Mouse (Mus musculus) urinary bladder, postnatal 10 days (tissue): Measurements from ENCODE around the gene Mvb12b.

Experiments
- DNase-seq: peaks from one replicate; pipeline ENCODE4 v3.0.0; 2022; ENCODE audit warnings: low spot score

The Mvb12b gene

DNA sequence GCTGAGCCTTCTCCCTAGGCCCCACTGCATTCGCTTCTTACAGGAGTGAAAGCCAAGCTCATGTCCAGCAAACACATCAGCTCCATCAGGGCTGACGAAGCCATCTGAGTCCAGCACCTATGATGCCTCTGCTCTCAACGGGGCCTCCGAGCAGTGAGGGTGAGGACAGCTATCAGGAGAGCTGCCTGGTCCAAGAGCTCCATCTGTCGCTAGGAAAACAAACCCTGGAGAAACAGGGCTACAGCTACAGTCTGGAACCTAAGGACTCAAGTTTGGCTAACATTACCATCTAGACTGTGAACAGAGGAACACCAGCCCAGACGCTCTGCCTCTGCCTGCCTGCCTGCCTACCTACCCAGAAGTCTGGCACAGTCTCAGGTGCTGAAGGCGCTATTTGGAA, 104.3 kb downstream of the Mvb12b start:
- DNase-seq = no peak

DNA sequence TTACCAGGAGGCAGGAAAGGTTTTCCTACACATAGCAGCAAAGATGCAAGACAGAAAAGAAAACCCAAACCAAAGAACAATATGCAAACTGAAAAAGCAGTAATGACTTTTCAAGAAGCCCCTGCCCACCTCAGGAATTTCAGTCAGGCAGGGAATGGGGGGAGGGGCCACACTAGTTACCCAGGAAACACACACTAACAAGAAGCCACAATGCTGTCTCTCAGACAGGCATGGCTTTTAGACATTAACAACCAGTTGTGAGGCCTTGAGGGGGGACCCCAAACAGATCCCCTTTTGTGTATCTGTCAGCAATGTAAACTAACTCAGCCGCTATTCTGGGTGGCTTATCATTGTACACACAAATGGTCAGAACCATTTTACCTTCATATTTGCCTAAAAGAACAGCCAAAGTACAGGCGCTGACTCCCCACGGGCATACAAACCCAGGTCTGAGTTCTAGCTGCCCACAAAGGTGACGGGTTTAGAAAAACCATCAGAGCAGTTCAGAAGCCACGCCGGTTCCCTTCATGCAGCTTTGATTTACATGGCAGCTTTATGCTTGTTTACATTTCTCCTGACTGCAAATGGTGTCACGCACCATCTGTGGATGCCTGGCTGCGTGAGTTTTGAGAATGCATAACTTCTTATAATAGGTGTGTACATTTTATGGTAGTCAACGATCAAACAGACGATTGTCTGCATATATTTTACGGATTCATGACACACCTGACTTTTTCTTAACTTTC, 105.9 kb downstream of the Mvb12b start:
- no peak for DNase-seq

DNA sequence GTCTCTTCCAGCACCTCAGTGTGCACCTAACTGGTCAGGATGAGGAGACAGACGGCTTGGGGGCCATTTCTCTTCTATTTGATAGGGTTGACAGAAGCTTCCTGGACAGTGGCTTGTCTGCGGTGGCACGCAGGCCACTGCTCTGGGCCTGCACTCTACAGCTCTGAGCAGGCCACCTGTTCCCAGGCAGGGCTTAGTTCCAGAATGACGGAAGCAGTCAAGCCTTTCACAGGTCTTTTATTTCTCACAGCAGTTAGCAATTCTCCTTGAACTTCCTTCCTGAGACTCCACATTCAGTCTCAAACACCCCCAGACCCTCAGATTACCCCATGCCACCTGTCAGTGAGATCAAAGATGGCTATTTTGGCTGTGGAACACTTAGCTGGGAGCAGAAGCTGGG, 109.3 kb downstream of the Mvb12b start:
- DNase-seq = no peak

DNA sequence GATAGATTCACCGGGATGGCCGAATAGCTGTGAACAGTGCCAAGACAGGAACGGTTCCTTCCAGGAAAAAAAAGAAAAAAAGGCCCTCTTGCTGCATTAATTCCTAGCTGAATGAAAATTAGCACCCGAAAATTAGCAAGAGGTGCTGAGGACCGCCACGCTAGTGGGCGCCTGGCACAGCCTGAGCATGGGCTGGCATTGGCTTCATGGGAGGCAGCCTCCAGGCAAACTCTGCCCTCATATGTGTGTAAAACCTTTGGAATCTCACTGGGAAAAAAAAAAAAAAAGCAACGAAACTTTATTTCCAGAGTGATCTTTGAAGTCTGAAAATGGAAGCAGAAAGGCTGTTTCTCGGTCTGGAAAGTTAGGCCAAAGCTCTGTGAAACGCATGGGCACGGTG, 110.7 kb downstream of the Mvb12b start:
- no peak for DNase-seq

DNA sequence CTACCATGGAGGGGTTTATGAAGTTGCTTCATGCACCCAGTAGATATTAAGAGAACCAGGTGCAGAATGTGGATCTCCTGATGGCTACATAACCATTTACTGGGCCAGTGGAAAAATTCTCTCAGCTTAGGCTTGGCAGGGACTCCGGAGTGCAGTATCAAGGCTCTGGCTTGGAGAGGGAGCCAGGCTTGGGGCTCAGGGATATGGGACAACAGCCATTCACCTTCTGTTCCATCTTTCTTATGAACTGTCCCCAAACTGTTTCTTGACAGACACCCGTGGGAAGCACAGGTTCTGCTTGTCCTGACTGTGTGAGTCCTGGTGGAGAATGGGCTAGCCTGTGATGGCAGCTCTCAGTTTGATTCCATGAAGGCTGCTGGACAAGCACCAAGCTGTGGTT, 112.9 kb downstream of the Mvb12b start:
- DNase-seq = no peak

DNA sequence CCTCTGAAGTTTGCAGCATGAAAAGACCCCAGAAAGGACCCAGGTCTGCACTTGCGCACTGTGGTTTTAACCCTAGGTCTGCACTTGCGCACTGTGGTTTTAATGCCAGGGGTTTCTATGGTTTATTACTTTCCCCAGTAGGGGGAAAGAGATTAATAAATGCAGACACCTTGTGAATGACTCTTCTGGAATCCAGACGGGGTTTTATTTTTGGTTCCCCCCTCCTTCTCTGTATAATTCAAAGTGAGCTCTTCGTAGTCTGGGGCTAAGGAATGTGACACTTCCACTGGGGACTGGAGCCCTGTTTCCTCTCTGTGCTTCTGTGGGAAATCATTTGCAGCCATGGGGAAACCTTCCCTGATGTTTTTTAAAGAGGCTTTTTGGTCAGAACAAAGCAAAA, 113.6 kb downstream of the Mvb12b start:
- DNase-seq = no peak

DNA sequence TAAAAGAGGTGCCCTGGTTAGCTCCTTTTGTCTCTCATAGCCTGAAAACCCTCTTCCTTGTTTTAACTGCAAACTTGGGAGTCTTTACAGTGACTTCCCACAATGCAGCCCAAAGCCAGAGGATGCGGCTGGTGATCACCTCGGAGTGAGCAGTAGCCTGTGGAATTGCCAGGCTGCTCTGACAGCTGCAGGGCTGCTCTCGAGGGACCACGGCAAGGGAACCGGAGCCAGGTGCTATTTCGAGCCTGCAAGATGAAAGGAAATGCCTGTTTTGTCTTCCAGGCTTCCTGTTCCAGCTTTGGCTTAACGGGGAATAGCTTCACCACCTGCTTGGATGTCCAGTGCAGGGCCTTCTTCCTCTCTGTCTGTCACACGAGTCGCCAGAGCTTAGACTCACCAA, 115.3 kb downstream of the Mvb12b start:
- no peak for DNase-seq

DNA sequence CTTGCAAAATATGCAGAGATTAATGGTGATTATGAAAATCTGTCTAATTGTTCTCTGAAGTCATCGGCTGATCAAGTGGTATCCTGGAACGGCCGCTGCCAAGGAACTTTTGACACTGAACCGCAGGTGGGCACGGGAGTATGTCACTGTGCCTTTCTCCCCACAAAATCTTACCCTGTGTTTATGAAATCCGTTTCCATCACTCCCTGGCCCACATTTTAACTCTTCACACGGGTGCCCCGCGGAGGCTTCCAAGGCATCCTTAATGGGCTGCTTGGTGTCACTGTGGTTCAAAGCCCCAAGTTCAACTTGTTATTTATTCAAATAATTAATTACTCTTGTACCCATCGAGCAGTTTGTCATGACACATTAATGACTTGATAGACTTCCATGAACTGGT, 116.4 kb downstream of the Mvb12b start:
- DNase-seq = no peak

DNA sequence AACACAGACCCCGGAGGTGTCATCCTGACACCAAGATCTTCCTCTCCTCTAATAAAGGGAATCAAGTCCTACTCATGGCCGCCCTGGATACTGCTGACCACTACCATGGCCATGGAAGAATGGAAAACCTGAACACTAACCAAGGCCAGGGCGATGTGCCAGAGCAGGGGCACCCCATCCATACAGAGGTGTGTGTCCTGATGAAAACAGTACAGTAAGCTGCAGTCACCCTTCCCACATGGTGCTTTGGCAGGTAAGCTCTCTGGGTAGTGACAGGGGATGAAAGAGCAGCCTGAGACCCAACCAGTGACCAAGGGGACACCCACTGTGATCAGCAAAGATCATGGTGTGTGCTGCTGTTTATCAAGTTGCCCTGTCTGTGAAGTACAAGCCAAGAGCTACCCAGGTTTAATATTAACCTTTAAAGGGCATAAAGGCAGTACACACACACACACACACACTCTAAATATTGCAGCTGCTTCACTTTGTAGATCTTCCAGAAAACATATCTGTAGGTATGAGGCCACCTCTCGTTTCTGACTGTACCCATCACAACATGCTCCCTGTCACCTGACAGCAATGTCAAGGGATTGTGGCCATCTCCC, 117.1 kb downstream of the Mvb12b start:
- no peak for DNase-seq

DNA sequence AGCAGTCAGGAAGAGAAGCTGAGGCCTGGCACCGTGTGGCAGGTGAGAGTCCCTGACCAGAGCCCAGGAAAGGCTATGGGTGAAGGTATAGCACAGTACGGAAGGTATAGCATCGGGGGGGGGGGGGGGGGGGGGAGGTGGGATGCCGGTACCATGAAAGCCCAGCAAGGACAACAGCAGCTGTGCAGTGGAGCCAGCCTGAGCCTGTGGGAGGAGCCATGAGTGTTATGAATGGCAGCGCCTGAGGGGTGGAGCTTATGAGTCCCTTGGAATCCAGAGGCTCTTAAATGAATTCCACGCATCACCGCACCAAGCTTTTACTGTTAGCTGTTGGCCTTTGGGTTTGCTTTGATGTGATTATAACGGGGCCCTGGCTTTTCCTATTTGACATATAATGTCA, 123.3 kb downstream of the Mvb12b start:
- DNase-seq = no peak

DNA sequence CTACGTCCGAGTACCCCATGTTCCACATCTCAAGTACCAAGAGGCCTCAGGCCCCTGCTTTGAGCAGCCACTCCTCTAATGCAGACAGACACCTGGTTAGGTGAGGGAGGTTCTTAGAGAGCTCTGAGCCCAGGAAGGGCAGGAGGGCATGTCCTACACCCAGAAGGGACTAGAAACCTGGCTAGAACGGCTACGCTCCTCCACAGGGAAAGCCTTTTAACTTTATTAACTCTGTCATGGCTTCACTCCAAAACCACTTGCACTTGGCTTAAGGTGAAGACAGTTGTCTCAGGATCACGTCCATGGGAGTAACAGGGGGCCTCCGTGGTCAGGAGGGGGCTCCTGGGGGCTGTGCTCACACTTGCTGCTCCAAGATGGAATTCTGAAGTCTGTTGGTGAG, 125.5 kb downstream of the Mvb12b start:
- DNase-seq = no peak

DNA sequence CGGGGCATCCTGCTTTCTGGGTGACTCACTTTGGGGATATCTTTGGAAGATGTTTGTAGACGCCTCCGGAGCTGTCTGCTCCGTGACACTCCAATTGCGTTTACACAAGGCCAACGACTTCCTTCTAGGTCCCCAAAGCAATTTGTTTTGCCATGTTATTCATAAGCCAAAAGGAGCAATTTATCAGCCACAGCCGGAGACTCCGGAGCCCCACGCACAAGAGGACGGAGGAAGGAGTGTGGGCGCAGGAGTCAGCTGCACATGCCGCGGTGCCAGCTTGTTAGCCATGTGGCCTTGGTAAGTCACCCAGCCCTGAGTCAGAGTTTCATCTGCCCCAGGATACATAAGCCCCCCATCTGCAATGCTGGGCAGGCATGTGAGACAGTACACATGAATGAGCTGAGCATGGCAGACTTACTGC, 127.2 kb downstream of the Mvb12b start:
- no peak for DNase-seq

DNA sequence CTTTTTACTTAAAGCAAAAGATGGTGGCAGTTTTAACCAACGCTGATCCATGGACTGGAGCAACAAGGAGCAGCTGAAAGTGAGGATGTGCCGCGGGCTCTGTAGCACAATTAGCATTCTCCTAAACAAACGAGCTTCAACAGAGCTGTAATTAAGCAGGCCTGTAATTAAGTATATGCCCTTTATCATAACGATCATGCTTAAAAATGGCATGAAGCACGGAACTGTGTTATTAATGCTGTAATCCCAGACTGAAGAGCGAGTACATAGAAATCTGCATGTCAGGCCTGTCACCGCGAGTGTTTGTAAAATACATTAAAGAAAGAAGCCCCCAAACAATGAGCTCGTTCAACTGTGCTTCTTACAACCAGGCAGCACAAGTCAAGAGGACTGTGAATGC, 128.3 kb downstream of the Mvb12b start:
- no peak for DNase-seq

DNA sequence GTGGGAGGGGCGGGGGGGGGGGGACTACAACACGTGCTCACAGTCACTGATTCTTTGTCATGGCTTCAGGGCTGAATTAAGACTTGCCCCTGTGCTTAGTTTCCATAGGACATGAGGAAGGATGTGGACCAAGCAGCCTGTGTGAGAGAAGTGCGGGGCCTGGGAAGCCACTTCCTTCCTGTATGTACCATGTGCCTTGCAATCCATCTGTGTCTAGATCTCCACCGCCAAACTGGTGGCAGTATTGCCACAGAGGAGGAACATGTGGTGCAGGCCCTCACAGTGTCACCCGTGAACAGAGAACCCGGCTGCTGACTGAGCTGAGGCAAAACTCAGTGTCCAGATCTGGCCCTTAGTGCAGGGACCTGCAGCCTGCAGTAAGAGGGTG, 132.1 kb downstream of the Mvb12b start:
- no peak for DNase-seq

DNA sequence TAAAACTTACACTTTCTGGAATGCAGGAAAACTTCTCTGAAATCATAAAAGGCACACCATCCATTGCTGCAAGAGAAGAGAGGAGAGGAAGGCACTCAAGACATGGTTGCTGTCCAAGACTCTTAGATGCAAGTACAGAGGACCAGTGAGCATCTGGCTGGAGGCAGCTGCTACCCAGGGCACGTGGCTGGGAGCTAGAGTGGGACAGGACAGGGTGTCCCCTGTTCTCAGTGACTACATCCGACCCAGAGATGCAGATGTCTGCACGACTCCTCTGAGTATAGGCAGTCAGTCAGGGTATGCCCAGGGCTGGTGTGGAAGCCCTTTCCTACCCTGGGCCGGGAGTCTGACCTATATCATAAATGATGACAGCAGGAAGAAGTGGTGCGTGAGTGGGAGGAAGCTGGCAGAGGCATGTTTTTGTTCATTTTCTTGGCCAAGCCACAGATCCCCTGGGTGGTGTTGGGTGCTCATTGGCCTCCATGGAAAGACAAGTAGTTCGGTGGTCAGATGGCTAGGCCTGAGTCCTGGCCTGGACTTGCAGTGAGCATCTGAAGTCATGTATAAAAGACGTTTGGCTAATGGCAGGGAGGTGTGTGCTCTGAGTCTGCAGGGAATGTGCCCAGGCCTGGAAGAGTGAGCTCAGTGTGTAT, 132.6 kb downstream of the Mvb12b start:
- DNase-seq = no peak

DNA sequence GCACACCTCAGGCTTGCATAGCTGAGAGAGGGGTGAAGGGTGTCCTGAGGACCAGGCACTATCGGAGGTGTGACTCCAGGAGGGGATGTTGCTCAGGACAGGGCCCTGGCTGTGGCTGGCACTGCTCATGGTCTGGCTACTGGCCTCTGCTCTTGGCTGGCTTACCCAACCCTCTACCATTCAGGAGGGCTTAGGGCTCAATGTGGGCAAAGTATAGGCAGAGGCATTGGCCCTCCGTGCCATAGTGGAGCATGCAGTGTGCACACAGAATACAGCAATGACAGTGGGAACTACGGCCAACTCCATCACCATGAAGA, 133.5 kb downstream of the Mvb12b start:
- DNase-seq = no peak

DNA sequence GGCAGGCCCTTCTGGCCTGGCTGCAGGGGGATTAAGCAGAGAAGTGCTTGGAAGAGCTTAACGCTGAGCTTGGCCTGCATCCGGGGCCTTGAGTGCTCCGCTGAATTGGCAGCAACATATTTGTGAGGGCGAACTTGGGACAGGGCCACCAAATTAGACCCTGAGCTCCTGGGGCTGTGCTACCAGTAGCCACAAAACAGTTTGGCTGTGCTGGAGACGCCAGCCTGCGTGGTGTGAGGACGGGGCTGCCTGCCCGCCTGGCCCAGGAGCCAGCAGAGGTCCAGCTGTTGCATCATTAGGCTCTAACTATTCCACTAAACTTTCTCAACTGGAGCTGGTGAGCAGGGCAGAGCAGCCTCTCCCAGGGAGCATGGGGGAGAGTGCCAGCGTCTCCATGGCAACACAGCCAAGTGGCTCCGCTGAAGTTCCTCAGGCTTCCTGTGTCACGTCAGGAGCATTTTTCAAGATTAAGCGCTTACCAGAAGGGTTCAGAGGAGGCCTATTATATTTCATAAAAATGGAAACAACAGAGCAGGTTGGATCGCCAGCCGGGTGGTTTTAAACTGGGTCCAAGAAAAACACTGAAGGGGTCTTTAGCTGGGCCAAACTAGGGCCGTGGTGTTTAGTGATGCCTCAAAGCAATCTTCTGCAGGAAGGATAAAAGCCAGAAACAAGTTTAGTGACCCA, 134.0 kb downstream of the Mvb12b start:
- peak; percentile 43 for DNase-seq

DNA sequence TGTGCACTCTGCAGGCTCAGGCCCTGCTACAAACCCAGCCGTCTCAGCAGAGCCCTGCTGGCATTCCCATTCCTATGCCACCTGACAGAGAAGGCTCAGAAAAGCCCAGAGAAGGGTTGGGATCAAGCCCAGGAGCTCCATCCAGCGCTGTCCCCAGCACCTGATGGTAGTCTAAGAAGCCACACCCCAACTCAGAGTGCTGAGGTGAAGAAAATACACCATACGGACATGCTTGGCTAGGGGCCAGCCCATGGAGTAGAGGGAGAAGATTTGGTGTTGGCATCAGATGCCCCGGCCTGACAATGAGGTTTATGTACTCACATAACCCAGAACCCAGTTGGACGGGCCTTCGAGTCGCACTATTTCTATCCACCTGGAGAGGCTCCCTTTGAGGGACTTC, 137.1 kb downstream of the Mvb12b start:
- no peak for DNase-seq

DNA sequence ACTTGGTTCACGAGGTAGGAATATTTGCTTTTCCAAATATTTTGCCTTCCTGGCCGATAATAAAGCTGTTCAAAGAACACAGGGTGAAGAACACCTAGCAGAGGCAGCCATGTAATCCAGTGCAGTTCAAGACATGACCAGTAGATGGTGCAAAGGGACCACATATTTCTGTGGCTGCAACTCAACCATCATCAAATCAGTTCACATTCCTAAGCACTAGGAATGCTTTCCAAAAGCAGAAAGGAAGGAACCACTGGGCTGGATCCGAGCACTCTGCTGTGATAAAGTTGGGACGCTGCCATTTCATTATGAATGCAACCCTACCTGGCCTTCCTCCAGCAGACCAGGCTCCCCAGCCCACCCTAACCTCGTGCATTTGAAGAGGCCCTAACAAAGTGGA, 141.3 kb downstream of the Mvb12b start:
- no peak for DNase-seq

DNA sequence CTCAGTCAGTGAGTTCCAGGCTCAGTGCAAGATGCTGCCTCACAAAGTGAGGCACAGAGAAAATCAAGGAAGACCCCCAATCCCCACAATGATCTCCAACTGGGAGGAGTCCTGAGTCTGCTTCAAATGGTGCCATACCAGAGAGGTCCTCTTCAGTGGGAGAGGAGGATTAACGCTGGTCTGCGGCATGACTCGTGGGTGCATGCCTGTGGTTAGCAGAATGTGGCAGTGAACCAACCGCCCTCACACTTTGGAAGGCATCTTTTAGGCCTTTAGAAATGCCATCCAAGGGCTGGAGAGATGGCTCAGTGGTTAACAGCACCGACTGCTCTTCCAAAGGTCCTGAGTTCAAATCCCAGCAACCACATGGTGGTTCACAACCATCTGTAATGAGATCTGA, 142.0 kb downstream of the Mvb12b start:
- DNase-seq = no peak

DNA sequence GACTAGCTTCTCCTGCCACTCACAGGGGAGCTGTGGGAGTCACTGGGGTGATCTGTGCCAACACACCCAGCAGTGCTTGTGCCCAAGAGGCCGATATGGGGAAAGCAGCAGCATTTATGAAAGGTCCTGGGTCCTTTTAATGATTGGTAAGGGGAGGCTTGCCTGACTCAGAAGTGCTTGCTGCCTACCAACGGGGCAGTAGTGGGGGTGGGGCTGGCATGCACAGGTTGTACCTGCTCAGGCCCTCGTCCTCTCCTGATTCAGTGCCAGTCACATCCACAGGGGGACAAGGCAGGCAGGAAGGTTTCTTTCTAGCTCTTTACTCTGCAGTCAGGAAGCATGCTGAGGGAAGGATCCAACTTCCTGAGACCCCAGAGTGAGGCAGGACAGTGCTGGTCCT, 150.6 kb downstream of the Mvb12b start:
- no peak for DNase-seq

DNA sequence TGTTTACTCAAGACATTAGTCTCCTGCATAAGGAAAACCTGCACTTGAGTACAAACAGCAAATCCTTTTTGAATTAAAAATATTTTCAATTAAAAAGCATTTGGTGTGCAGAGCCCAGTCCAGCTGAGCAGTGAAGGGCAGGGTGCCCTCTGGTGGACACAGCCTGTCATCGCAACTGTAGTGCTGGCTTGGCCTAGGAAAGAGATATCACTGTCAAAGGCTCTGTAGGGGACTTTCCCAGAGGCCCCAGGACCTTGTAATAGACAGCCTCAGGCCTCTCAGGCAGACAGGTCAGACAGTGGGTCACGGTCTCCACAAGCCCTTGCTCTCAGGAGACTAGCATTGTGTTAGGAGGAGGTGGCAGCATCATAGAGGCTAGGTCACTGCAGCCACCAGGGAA, 151.0 kb downstream of the Mvb12b start:
- DNase-seq = no peak

DNA sequence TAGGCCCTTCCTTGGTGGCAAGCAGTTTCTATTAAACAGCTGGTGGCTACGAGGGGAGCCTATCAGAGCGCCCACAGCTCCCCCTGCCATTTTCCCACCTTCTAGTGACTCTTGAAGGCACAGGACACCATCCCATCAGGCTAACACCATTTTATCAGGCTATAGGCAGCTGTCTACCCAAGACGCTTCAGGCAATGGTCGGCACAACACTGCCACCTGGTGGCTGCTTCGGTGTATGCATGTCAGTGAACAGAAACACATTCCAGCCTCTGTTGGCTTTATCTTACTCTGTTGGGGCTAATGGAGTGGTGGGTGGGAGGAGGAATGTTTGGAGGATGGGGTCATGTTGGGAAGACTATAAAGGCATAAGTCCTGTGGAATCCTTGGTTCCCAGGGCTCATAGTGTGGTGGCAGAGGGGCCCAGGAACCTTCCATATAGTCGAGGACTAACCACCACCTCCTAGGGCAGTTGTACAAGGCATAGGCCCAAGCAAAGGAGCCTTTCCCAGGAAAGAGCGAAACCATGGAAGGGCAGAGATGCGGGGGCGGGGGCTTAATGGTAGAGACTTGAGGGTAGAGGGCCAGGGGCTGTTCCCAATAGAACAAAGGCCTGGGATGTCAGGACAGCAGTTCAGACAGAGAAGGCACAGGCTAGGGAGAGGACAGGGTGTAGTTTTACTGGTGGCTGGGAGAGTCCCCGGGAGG, 152.8 kb downstream of the Mvb12b start:
- DNase-seq = peak; percentile 56
